Mouse (Mus musculus): ENCODE data around the gene Erc2.
A peak's percentile ranks its signal among the peaks of the same experiment; 100 is the strongest.

Erc2 gene

DNA sequence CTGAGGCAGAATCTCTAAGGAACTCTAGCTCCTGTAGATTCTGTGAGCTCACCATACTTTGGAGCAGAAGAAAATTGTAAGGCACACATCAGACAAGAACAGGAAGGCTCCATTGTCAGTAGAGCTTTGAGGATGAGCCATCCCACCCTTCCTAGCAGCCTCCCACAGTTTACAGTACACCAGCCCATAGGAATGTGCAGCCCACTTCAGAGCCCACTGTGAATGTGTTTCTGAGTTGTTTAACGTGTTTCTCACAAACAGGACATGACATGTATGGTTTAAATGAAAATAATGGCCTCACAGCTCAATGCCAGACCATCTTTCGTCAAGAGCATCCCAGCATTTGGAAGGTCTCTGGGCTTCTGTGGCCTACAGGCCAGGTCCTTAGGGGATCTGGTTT is 549.1 kb downstream of the Erc2 start:
- DNase-seq (ENCODE audit: low read depth, low spot score), result no peak

DNA sequence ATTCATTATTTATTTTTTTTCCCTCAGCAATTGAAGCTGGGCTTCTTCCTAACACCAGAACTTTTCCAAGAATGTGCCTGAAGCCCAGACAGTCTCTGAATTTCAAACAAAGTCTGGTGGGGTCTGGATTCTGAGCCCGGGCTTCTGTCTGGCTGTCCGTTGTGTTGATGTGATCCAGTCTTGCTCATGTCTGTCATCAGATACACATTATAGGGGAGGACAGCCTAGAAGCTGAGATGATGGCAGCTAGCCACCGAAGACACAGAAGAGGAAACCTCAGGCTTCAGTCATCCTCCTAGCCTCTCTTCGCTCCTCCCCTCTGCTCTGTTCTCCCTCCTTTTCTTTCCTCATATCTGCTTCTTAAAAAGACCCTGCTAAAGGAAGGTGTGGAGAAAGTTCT is 551.5 kb downstream of the Erc2 start:
- no peak for DNase-seq (ENCODE audit: low read depth, low spot score)

DNA sequence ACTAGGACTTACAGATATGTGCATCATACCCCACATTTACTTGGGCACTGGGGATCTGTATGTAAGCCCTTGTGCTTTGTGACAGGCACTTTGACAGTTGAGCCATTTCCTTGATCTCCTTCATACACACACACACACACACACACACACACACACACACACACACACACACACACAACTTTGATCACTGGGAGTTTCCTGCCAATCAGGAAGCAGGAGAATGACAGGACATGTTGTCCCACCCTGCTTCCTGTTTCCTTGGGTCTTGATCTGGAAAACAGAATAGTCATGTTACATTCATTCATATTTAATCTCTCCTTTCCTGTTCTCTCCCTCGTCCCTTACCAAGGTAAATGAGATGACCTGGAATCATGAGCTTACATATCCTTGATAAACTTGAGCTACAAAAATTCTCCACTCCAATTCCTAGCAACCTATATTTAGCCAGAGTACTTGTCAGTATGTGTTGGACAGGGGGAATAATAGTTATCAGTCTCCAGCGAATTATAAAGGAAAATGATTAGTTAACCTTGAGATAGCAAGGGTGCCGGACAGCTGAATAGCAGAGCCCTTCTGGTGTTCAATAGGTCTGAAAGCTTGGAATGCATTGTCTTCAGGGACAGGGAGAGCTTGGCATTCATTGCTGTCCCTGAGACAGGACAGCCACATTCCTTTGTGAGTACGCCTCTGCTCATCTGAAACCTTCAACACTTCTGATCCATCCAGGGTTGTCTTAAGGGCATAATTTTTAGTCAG is 559.0 kb downstream of the Erc2 start:
- DNase-seq (ENCODE audit: low read depth, low spot score), result peak; percentile 57

DNA sequence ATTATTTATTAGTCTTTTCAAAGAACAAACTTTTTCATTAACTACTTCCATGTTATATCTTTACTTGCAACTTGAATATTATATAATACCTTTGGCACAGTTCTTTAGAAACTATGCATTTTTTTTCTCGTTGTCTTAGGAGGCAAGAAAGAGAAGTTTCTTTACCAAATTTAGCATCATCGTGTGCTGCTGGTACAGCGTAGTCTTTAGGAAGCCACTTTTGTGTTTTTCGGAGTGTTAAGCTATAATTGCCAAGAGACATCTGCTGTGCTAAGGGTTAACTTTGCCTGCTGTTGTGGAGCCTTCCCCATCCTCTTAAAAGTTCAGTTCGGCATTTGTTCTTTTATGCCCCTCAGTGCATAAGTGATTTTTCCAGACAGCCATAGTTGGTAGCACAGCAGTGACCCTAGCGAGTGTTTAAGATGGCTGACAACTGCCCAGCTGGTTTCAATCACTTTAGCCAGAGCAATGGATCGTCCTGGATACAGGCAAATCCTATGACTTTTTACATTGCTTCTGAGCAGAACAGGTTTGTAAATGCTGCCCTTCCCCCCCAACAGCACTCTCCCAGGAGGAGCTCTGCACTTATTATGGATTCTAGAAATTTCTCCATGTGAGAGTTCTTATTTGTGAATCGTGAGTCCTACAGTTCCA is 570.6 kb downstream of the Erc2 start:
- DNase-seq (ENCODE audit: low read depth, low spot score), result no peak

DNA sequence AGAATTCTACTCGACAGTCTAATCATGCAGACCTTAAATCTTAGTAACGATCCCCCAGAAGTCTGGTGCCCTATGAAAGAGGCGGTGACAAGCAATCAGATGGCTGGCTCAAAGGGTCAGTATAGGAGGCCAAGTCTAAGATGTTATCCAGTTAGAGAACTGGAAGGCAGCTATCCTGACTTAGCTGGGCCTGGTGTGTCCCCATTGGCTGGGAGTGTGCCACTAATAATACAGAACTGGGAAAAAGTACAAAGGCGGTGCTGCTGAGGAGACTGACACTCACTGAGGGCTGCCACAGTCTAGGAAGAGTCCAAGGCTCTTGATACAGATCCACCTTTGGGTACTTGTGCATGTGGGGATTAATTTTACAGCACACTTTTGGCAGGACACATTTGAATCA is 581.6 kb downstream of the Erc2 start:
- DNase-seq (ENCODE audit: low read depth, low spot score), result no peak

DNA sequence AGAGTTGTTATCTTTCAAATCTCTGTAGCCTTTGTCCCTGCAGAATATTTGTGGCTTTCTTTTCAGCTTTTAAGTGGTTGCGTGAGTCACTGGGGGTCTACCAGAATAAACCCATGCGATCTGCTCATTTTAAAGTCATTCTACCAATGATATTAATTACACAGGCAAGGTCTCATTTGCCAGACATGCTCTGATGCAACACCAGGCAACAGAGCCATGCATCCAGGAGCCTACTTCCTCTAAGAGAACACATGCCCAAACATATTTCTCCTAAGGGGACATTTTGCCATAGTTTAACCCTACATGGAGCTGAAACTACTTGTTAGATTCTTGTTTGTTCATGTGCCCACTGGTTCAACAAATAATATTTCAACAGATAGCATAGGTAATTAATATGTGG is 584.1 kb downstream of the Erc2 start:
- no peak for DNase-seq (ENCODE audit: low read depth, low spot score)

DNA sequence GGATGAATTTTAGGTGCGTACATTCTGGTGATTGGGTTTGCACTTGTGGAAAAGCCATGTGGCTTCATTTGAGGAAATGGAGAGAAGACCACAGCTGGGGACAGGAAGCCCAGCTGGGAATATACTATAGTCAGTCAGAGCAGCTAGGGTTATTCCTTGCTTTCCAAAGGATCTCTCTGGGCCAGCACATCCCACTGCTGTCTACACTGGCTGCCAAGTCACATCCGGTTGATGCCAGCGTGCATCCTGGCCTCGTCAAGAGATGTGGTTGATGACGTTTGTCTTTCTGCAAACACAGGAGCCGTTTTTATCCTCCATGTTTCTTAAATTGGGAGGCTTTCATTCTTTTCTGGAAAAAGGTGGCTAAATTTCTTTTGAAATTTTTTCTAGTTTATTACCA is 603.3 kb downstream of the Erc2 start:
- no peak for DNase-seq (ENCODE audit: low read depth, low spot score)

DNA sequence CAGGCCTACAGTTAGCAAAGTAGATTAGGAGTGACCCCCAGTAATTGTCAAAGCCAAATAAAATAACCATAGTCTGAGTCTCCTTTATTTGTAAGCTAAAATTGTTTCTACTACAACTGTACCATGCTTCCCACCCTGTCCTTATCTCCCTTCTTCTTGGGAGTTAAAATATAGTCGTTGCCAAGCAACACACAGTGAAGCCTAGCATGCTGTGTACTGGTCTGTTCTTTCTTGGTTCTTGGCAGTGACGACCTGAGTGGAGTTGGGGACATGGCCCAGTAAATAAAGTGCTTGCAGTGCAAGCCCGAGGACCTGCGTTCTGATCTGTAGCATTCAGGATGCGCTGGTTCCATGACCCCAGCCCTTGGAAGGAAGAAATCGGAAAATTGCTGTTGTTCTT is 608.3 kb downstream of the Erc2 start:
- DNase-seq (ENCODE audit: low read depth, low spot score), result no peak

DNA sequence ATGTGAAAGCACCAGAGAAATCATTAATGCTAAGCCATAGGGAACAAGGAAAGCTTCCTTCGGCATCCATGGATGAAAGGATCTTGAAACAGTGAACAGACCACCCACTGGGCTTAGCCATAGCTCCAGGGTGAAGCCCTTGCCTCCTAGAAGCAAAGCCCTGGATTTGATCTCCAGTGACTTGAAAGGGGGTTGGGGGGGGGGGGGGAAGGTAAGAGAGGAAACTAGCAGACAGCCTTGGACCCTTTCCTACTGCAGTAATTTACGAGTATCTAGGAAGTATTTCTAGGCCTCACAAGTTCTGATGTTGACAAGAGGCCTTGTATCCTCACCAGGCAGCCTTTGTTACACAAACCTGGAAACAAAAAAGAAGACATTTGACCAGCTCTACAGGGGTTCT is 609.0 kb downstream of the Erc2 start:
- DNase-seq (ENCODE audit: low read depth, low spot score), result peak; percentile 50

DNA sequence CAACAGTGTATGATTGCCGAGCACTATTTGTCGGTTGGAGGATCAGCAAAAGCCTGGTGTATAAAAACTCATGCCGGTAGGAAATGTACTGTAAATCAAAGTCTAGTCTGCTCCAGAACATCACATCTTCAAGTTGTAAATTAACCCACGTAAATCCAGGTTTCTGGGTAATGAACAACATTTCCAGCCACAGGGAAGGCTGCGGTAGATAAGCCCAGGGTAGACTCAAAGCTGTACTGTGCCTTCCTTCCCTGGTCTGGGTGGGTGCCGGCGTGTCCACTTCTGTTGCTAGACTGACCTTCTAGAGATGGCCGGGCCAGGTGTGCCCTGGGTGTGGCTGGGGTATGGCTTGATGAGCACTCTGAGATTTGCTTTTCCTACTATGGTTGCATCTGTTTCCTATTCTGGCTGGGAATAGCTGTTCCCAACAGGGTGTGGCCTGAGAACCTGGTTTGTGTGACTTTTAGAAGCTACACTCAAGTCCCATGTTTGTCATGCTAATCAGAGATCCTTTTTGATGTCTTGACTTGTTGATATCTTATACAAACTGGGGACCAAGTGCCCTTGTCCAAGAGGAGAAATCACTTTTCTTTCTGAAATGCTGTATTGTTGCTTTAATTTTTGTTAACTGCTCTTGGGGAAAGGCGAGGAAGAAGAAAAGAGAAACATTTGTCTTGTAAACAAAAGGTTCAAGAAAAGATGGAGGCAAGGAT is 616.3 kb downstream of the Erc2 start:
- peak; percentile 91 for DNase-seq (ENCODE audit: low read depth, low spot score)

DNA sequence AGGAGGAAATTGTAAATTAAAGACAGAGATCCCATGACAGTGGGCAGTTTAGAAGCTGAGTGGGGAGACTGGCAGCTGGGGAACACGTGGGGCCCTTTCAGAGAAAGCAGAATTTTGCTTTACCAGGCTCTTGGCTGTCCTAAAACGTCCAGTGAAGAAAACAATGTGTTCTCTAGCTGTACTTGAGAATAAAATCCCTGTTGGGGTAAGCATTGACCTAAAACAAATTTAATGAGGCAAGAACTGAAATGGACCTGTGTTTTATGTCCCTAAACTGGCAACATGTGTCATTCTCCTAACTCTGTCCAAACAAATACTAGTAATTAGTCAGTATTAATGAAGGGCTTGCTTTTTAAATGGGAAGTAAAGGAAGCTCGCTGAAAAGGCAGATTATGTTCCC is 617.9 kb downstream of the Erc2 start:
- no peak for DNase-seq (ENCODE audit: low read depth, low spot score)

DNA sequence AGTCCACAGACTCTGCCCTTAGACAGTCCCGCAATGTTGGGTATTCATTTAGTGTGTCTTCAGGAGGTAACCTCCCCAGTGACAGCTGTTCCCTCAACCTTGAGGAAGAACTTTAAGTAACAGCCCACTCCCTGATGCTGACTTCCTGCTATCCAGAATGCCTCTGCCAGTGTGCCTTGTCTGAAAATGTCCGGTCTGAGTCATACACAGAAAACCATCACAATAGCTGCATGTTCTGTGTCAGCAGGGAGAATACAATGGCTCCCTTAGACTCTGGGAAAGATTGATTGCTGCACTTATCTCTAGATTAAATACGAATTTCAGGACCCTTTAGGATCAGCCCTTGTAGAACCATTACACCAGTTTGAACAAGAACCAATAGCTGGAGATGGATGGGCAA is 620.5 kb downstream of the Erc2 start:
- no peak for DNase-seq (ENCODE audit: low read depth, low spot score)

DNA sequence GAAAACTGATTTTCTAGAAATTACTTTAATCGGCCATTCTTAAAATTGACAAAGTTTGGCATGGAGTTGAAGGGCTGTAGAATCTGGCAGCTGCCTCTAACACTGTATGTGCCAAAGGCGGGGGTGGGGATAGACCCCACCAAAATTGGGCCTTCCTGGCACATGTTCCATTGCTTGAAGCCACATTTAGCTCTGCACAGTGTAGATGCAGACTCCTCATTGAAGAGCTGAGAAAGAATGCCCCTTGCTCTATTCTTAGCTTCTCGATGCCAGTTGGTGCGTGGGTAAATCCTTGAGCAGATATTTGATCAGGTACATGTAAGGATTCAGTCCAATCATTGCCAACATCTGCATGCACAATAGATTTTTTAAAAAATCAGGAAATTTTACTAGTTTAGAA is 621.2 kb downstream of the Erc2 start:
- DNase-seq (ENCODE audit: low read depth, low spot score), result no peak

DNA sequence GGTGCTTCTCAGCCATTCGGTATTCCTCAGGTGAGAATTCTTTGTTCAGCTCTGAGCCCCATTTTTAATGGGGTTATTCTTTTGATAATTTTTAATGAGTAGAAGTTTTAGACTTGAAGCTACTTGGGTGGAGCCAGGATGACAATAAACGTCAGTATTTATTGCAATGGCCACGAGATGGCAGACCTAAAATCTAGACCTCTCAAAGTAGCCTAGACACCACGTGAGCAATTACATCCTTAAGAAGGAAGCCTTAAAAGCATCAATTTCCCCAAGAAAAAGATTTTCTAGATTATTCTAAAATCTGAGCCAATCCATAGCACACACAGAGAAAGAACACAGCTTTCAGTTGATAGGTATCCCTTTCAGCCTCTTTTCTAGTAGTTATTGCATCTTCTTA is 640.5 kb downstream of the Erc2 start:
- DNase-seq (ENCODE audit: low read depth, low spot score), result no peak

DNA sequence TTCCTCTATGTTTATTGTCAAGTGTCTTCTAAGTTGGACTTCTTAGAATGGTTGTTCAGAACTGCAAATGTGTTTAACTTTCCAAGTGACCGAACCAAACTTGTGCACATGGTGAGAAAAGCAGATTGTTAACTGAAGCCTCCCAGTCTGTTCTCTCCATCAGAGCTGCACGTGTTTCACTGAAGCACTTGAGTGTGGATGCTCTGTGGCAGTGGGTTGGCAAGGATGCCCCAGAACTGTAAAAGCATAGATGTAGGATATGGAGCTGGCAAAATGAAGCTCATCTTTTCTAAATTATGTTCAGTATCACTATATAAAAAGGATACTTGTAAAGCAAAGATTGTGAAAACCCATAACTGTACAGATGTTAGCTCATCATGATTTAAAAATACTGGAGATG is 645.1 kb downstream of the Erc2 start:
- DNase-seq (ENCODE audit: low read depth, low spot score), result no peak

DNA sequence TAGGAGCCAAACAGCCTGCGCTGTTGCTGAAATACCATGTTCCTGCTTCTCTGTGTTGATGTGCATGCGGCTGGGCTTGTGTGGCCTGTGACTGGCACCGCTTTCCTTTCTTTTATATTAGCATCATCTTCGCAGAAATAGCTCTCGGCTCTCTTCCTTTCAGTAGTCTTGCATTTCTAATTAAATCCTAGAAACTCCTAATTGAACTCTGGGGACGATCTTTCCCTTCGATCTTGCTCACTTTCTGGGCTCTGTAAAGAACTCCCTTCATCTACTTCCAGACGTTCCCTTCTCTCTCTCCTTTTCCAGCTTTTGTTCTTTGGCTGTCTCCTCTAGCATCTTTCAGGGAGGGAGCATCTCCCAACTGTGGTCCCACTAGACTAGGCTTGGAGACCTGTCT is 649.6 kb downstream of the Erc2 start:
- DNase-seq (ENCODE audit: low read depth, low spot score), result no peak

DNA sequence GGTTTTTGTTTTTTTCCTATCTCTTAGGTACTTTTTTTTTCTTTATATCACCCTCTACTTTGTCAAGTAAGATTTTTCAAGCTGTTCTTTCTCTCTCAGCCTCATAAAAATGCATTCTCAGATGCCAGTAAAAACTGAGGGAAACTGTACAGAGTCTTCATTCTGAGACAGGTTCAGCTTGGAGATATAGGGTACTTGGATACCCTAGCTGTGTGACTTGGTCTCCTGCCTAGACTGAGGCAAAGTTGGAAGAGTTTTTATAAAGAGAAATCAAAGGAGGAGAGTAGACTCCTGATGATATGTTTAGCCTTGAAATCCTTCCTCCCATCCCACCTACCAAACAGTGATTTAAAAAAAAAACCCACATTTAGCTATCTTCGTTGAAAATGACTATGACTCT is 651.4 kb downstream of the Erc2 start:
- no peak for DNase-seq (ENCODE audit: low read depth, low spot score)

DNA sequence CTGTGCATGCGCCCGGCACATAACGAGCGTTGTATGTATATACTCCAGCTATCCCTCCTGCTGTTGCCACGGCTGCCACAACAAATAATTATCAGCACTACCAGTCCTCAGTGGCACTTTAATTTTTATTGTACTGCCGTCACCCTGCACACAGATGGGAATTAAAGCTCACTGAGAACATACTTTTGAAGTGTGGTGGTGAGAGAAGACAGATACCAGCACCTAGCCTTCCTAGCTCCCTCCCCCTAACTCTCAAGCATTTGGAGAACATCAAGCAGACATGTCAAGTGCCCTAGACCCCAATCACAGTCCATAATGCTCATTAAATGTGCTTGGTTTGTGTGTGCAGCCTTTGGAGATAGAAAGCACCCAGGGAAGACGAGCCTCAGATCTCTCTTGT is 652.6 kb downstream of the Erc2 start:
- DNase-seq (ENCODE audit: low read depth, low spot score), result no peak

DNA sequence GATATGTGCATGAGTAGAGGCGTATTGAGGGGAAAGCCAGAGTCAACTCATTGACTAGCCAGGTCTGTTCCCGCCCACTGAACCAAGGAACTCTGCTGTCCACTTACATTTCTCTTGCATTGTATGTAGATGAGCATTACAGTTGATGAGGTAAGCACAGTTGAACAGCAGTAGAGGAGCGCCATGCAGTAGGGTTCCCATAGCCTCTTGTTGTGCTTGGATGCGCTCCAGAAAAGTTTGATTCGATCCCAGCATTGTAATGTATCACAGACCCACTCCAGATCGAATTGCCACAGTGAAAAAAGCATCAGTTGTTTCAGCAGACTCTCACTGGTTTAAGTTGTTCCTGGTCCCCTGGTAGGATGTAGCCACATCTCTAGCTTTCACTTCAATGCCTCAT is 656.7 kb downstream of the Erc2 start:
- no peak for DNase-seq (ENCODE audit: low read depth, low spot score)

DNA sequence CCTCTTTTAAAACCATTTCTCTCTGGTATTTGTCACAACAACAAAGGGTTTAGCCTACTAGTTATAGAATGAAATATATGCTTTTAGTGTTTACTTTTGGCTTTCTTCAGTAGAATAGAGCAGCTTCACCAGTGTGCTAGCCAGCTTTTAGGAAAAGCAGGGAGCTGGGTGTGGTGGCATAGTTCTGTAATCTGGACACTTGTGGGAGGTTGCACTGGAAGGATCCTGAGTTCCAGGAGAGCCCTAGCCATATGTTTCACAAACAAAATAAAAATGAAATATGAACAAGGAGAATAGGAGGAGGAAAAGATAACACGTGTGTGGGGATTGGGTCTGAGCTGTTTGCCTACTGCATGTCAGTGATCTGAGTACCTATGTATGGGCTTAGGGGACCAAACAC is 658.1 kb downstream of the Erc2 start:
- DNase-seq (ENCODE audit: low read depth, low spot score), result no peak

DNA sequence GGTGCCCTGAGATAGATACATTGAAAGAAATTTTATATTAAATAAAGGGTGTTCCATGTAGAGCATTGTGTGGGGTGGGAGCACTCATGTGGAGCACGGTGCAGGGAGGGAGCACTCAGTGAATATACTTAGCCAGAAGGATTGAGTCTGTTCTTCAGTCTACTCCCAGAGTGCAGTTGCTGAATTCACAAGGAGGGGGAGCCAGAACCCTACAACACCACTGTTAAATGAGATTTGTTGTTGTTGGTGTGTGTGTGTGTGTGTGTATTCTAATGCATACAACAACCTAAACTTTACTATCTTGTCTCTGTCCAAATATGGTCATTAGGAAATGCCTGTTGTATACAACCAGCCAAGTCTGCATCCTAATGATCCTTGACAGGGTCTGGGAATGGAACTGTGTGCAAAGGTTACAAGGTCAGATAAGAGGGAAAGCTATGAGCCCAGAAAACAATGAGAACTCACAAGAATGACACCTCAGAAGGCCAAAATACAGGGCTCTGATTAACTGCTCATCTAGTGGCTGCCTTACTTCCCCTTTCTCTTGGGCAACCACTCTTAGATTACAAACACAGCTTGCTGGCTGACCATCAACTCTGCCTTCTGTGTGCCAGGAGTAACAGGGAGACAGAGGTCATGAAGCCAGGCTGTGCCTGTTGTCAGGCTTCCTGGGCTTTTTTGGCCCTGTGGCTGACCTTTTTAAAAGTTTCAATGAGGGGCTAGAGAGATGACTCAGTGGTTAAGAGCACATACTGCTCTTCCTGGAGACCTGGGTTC is 661.3 kb downstream of the Erc2 start:
- no peak for DNase-seq (ENCODE audit: low read depth, low spot score)

DNA sequence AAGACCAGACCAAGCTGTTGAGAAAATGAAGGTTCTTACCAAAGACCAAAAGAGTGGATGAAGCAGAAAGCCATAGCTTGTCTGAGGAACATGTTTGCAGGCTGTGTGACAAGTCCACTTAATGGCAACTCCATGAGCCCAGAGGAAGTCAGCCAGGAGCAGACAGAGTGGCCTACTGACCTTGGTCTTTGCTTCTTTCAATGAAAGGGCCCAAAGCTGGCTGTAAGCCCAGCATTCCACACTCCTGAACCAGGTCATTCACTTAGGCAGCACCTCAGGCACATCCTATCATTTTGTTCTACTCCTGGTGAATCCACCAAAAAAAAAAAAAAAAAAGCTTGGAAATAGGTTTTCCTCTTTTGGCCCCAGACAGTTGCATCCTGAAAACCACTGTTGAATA is 664.3 kb downstream of the Erc2 start:
- DNase-seq (ENCODE audit: low read depth, low spot score), result no peak

Measured in ZHBTc4 (cell line).